Mouse (Mus musculus) cerebellum, adult 9-10 months (tissue): Measurements from ENCODE around the gene Dohh.

Source experiments
- DNase-seq: peaks from one replicate; pipeline ENCODE4 v3.0.0; 2022

The Dohh gene

DNA sequence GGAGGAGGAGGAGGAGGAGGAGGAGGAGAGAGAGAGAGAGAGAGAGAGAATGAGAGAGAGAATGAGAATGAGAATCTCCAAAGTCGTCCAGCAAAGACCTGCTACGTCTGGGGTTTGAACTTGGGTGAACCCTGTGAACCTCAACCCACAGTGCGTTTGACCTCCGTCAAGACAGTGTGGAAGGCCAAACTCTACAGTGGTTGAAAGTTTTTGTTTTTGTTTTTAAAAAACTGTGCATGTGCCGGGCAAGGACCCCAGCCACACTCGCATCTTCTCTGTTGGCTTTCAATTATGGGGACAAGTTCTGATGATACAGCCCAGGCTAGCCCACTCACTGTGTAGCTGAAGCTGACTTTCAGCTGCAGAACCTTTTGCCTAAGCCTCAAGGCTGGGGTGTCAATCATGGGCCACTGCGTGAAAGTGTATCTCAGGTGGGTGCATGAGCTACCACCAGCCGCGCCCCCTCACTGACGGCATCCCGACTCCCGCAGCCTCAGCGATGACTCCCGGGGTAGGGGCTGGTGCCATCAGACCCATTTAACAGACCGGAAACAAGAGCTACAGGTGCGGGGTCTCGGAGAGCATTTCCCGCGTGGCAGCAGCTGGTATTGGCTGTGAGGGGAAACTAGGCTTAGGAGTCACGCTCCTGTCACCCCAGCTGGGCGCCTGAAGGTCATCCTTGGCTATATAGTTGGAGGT, 48.1 kb downstream of the Dohh start:
- no peak for DNase-seq

DNA sequence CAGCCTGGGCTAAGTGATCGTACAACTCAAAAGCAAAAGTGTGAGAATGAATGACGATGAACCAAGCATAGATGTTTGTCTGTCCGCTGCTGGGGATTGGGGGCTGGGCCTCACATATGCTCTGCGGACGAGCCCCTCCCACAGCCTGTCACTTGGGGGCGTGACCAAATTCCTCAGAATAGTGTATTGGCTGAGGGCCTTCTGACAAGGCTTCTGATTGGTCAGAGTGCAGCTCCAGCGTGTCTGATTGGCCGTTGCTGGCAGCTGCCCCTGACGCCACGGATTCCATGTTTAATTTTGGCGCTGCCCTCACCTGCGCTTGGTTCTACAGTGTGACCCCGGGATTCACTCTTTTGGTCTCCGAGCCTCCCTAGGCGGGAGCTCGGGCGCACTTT, 48.6 kb downstream of the Dohh start:
- DNase-seq: peak; percentile 98

DNA sequence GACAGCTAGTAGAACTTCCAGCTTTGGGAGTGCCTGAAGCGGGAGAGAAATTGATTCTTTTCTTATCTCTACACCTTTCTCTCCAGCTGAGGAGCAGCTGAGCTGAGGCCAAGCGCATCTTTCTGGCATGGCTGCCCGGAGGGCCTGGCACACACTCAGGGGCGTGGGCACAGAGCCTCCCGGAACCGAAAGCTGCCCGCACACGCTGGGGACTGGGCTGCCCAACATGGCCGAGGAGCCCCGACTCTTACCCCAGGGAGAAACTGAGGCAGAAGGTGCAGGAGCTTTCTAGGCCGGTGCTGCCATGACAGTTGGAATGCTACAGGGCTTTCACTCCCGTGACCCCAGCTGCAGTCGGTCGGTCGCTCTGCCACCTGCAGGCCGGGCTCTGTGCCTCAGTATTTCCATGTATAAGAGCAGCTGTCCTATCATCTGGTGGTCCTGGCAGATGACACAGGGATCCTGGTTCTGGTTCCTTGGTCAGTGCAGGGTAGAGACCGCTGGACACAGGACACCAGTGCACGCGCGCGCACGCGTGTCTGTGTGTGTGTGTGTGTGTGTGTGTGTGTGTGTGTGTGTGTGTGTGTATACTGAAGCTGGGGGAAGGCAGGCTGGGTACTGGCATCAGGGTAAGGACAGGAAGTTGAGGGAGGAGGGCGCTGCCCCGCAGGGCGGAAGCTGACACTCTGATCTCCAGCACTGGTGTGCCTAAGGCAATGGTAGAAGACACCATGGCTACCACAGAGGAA, 49.5 kb downstream of the Dohh start:
- DNase-seq: peak; percentile 74

DNA sequence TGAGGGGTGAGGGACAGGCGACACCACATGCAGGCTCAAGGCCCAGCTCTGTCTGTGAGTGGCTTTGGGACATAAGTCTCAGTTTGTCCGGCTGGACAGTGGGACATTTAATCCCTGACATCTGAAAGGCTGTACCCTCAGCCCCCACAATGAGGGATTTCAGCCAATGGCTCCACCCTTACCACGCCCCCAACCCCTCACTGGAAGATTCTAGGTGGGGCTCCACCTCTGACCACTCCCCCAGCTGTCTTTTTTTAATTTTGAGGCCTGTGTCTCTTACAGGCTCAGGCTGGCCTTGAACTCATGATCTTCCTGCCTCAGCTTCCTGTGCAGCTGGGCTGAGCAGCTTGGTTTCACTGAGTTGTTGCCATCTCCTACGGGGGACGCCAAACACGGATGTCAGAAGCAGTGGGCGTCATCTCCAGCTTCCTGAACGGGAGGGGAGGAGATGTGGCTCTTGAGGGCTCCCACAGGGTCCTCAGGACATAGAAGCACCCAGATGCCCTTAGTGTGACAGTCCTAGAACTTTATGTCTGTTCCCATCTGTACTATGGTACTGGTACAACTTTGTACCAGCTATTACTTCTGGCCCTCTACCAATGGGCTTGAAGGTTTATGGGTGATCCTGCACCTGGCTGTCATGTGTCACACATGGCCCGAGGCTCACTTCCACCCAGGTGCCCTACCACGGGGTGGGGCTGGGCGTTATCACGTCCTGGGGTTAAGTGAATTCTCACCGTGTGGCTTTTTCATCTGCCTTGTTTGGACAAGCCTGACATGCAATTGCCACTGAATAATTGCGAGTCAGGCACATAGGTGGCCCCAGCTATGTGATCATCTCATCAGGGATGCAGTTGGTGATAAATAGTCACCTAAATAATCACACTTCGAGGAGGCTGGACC, 50.4 kb downstream of the Dohh start:
- DNase-seq: peak; percentile 62

DNA sequence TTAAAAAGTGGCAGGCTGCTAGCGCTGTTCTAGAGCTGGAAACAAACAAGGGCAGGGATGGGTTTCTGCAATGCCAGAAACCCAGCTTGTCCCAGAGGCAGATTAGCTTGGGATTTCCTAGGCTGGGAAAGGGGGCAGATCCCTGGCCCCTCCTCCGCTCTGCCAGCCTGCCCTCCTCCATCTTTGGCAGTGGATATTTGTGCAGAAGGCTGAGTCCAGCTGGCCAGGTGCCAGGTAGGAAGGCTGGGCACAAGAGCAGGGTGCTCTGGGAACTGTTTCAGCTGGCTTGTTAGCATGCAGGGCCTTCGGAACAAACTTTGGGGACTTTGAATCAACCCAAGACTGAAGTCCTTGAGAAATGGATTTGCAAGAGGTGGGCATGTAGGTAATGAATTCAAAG, 51.2 kb downstream of the Dohh start:
- peak; percentile 90 for DNase-seq
